Mouse (Mus musculus) gonadal fat pad, adult 2 months (tissue): ENCODE results near the gene Trim54. TPM values are rescaled to one million over a fixed set of nuclear protein-coding genes. Genes with fewer than 3 reads are reported as not detected.

Experiments
- DNase-seq: peaks from one replicate; pipeline ENCODE4 v3.0.0-alpha.2; 2012; ENCODE audit warnings: low read depth
- polyA plus RNA-seq: library from polyadenylated mRNA; depleted of rRNA; stranded (reverse); fragments of >200 nt; gene quantifications from 2 replicates; pipeline ENCODE4 v1.2.3, GENCODE M21; 2012; rRNA removed

Gene Trim54
- polyA plus RNA-seq, 1 experiment: 0.42 TPM

- no peak for DNase-seq
Observed at GRCm38 (mm10) chr5:31181183-31181770, 64.8 kb downstream of the Trim54 start.

- DNase-seq: no peak
Observed at GRCm38 (mm10) chr5:31183678-31184077, 67.2 kb downstream of the Trim54 start.

Other genes with a start within 250 kb of the Trim54 start
- 82.4 and 97.4 TPM in 2 replicates for gene Tmem214, start 248.7 kb upstream of the Trim54 start, polyA plus RNA-seq
- gene Agbl5, start 228.0 kb upstream of the Trim54 start, polyA plus RNA-seq: 20.0 and 22.9 TPM in 2 replicates
- 478 and 493 TPM in 2 replicates for gene Ost4, start 208.9 kb upstream of the Trim54 start, polyA plus RNA-seq
- gene Emilin1, start 203.3 kb upstream of the Trim54 start, polyA plus RNA-seq: 39.9 and 45.3 TPM in 2 replicates
- gene Khk, start 195.3 kb upstream of the Trim54 start, polyA plus RNA-seq: 63.6 and 77.3 TPM in 2 replicates
- 3.1 and 3.5 TPM in 2 replicates for gene Cgref1, start 171.1 kb upstream of the Trim54 start, polyA plus RNA-seq
- 335 and 336 TPM in 2 replicates for gene Preb, start 156.4 kb upstream of the Trim54 start, polyA plus RNA-seq
- 3.1 and 3.8 TPM in 2 replicates for gene Tcf23, start 148.1 kb upstream of the Trim54 start, polyA plus RNA-seq
- 229 and 242 TPM in 2 replicates for gene Atraid, start 68.4 kb upstream of the Trim54 start, polyA plus RNA-seq
- 32.8 and 34.2 TPM in 2 replicates for gene Slc5a6, start 67.8 kb upstream of the Trim54 start, polyA plus RNA-seq
- gene Cad, start 61.9 kb upstream of the Trim54 start, polyA plus RNA-seq: 216 and 228 TPM in 2 replicates
- 0.32 and 0.46 TPM in 2 replicates for gene Dnajc5g, start 10.4 kb upstream of the Trim54 start, polyA plus RNA-seq
- 5.7 and 11.3 TPM in 2 replicates for gene Slc30a3, start 8.5 kb upstream of the Trim54 start, polyA plus RNA-seq
- not detected in 2 replicates for gene Ucn, start 22.1 kb downstream of the Trim54 start, polyA plus RNA-seq
- 94.2 and 136 TPM in 2 replicates for gene Mpv17, start 37.5 kb downstream of the Trim54 start, polyA plus RNA-seq
- gene Gm29609, start 63.2 kb downstream of the Trim54 start, polyA plus RNA-seq: 2.6 and 3.6 TPM in 2 replicates
- 45.4 TPM in 2 replicates for gene Gtf3c2, start 63.4 kb downstream of the Trim54 start, polyA plus RNA-seq
- 109 and 126 TPM in 2 replicates for gene Snx17, start 76.5 kb downstream of the Trim54 start, polyA plus RNA-seq
- 51.2 and 64.9 TPM in 2 replicates for gene Eif2b4, start 76.7 kb downstream of the Trim54 start, polyA plus RNA-seq
- 30.4 and 39.7 TPM in 2 replicates for gene Zfp513, start 85.6 kb downstream of the Trim54 start, polyA plus RNA-seq
- gene Ppm1g, start 104.0 kb downstream of the Trim54 start, polyA plus RNA-seq: 46.5 and 80.1 TPM in 2 replicates
- gene Nrbp1, start 124.2 kb downstream of the Trim54 start, polyA plus RNA-seq: 120 and 142 TPM in 2 replicates
- gene Gm9970, start 124.5 kb downstream of the Trim54 start, polyA plus RNA-seq: 1.3 and 3.6 TPM in 2 replicates
- 36.9 and 38.7 TPM in 2 replicates for gene Krtcap3, start 135.0 kb downstream of the Trim54 start, polyA plus RNA-seq
- gene Ift172, start 174.4 kb downstream of the Trim54 start, polyA plus RNA-seq: 37.7 and 38.4 TPM in 2 replicates
- 6.1 and 8.0 TPM in 2 replicates for gene Fndc4, start 179.4 kb downstream of the Trim54 start, polyA plus RNA-seq
- gene Gckr, start 180.7 kb downstream of the Trim54 start, polyA plus RNA-seq: 0.23 and 0.53 TPM in 2 replicates